Mouse (Mus musculus) kidney, postnatal 0 days (tissue): Measurements from ENCODE around the gene Sufu. TPM values are rescaled to one million over a fixed set of nuclear protein-coding genes. Genes with fewer than 3 reads are reported as not detected.

Experiments
- ATAC-seq: fragments of 200-750 bp; cut with Nextera tagmentation; replicated peaks from 2 replicates; pipeline ENCODE4 v1.8.0; 2017; ENCODE audit warnings: low read depth, moderate number of reproducible peaks, moderate TSS enrichment, moderate library complexity; ENCODE audit not compliant: low FRiP score
- DNase-seq: peaks from one replicate; pipeline ENCODE4 v3.0.0-alpha.2; 2016; ENCODE audit warnings: low spot score
- H3K27ac ChIP-seq: fragments of 300-500 bp; sonication (generic); 2 replicates; pipeline ENCODE4 v1.5.1; 2014; ENCODE audit warnings: mild to moderate bottlenecking
- H3K27me3 ChIP-seq: fragments of 300-500 bp; sonication (generic); 2 replicates; pipeline ENCODE4 v1.6.1; 2014; ENCODE audit warnings: low read length, mixed read lengths; ENCODE audit not compliant: insufficient read depth
- H3K36me3 ChIP-seq: fragments of 300-500 bp; sonication (generic); 2 replicates; pipeline ENCODE4 v1.6.1; 2014; ENCODE audit warnings: low read length, mixed read lengths; ENCODE audit not compliant: insufficient read depth
- H3K4me1 ChIP-seq: fragments of 300-500 bp; sonication (generic); replicated peaks from 2 replicates; pipeline ENCODE4 v1.6.1; 2014; ENCODE audit warnings: antibody characterized with exemption, low read length, mixed read lengths; ENCODE audit not compliant: insufficient read depth
- H3K4me2 ChIP-seq: fragments of 300-500 bp; sonication (generic); 2 replicates; pipeline ENCODE4 v1.6.1; 2014; ENCODE audit warnings: mild to moderate bottlenecking, low read length, moderate library complexity, mixed read lengths
- H3K4me3 ChIP-seq: fragments of 300-500 bp; sonication (generic); replicated peaks from 2 replicates; pipeline ENCODE4 v1.5.1; 2014; ENCODE audit warnings: low read depth, low read length
- H3K9ac ChIP-seq: fragments of 300-500 bp; sonication (generic); 2 replicates; pipeline ENCODE4 v1.6.1; 2014; ENCODE audit warnings: low read depth, low read length
- H3K9me3 ChIP-seq: fragments of 300-500 bp; sonication (generic); replicated peaks from 2 replicates; pipeline ENCODE4 v1.6.1; 2016; ENCODE audit warnings: low read length, inconsistent platforms, mixed read lengths
- CTCF ChIP-seq: IDR thresholded peaks from 2 replicates; pipeline ENCODE4 v1.5.1; 2016; ENCODE audit warnings: antibody characterized with exemption, low read depth, mild to moderate bottlenecking, moderate library complexity
- WGBS: fragments of 180-500 bp; shearing (Covaris S2); extraction: QIAGEN DNeasy Blood & Tissue Kit; methylation state at CpG from one replicate; pipeline ENCODE4 v1.1.7; 2014; 5-methylcytosine and 5-hydroxymethylcytosine counted together
- polyA plus RNA-seq: library from polyadenylated mRNA; unstranded; fragments of >200 nt; fragmentation: Nextera tagmentation; extraction: Ambion mirVana; gene quantifications from 2 replicates; pipeline ENCODE4 v1.2.1, GENCODE M21; 2015

Sufu gene
- polyA plus RNA-seq, 1 experiment from 2014 or later, result 30.6 TPM

DNA sequence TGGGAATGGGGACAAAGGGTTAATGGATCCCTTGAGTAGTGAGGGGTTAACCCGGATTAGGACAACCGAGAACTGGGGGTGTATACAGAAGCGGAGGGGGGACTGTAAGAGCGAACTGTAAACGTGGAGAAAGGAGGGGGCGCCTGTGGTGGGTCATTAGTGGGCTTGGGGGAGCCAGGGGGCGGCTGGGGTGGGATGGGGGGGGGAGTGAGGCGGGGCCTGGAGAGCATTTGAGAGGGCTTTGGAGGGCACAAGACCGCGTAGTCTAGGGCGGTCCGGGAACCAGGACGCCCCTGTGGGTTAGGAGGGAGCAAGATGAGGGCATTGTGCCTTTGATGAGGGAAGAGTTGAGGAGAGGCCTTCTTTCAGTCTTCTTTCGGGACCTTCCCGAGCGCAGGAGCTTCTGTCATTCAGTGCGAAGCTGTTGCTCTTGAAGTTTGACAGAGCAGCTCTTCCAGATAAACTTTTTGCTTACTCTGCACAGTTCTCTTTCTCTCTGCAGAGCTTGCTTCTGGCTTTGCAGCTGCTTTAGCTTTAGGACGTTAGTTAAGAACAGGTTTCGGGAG, 823 bp downstream of the Sufu start:
- Histone ChIP-seq H3K9me3 (no peaks in the 10 kb centered on the region), H3K36me3 (no peaks in the 10 kb centered on the region), H3K4me1 (peaks cover 42% of the 10 kb centered on the region), H3K27me3 (no peaks in the 10 kb centered on the region), H3K9ac (peak overlapping the region; percentile 76), H3K4me2 (peak overlapping the region; percentile 82), H3K27ac (peak overlapping the region; percentile 88), H3K4me3 (peak overlapping the region; percentile 72)
- ATAC-seq, result no peak
- DNase-seq, result peak; percentile 56
- WGBS, result 2% methylated on average over 19 of the region's 19 CpGs
- no peak for TF ChIP-seq CTCF

DNA sequence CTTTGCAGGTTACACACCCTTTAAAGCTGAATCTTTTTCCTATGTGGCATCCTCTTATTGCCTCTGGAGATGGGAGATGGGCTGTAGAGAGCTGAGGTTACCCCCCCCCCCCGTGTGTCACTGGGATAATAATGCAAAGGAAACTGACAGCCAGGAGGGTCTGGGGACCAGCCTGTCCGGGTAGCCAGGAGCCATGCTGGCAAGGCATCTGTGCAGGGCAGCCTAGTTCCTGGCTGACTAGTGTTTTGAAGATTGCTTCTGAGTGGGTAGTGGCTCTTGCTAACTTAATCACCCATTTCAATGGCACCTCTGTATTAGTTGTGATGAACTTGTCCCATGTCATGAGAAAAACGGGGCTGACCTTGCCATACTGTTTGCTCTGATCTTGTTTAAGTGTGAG, 1.7 kb downstream of the Sufu start:
- H3K4me2 ChIP-seq, result peak overlapping the region; percentile 82
- H3K36me3 ChIP-seq, result peaks cover 2% of the 10 kb centered on the region; the same call in 1 of the 2 replicates
- no peak for TF ChIP-seq CTCF
- DNase-seq (no peak), ATAC-seq (no peak)
- H3K9ac ChIP-seq, result peak overlapping the region; percentile 76; the same call in 1 of the 2 replicates
- H3K27me3 ChIP-seq, result no peaks in the 10 kb centered on the region
- 34% methylated on average over 3 of the region's 3 CpGs for WGBS
- H3K4me1 ChIP-seq, result peaks cover 42% of the 10 kb centered on the region
- no peak overlapping the region for H3K27ac ChIP-seq
- H3K4me3 ChIP-seq, result peak overlapping the region; percentile 72
- no peaks in the 10 kb centered on the region for H3K9me3 ChIP-seq

DNA sequence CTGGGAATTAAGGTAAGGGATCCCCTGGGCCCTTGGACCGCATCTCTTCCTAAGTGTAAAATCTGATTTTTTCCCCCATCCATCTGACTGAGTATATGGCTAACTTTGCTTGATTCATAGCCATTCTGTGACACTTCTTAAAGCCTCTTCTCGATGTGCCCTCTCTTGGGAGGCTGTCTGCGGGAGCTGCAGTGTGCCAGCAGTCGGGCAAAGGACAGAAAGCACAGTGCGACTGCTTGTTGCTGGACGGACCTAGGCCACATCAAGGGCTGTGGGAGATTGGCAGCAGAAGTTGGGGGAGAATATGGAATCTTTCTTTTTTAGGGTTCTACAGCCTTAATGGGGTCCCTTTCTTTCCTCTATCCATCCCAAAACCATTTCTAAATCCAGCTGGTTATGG, 2.7 kb downstream of the Sufu start:
- Histone ChIP-seq H3K4me1 (peaks cover 33% of the 10 kb centered on the region), H3K27me3 (no peaks in the 10 kb centered on the region), H3K9ac (0 out of 2 replicates have a peak overlapping the region, but pooled peaks have one; percentile 76), H3K9me3 (no peaks in the 10 kb centered on the region), H3K27ac (peak overlapping the region; percentile 19; the same call in 1 of the 2 replicates), H3K4me2 (peak overlapping the region; percentile 82; the same call in 1 of the 2 replicates), H3K36me3 (peaks cover 9% of the 10 kb centered on the region), H3K4me3 (no peak overlapping the region; the same call in 1 of the 2 replicates)
- WGBS, result 80% methylated on average over 6 of the region's 6 CpGs
- DNase-seq (no peak), ATAC-seq (no peak)
- no peak for TF ChIP-seq CTCF

DNA sequence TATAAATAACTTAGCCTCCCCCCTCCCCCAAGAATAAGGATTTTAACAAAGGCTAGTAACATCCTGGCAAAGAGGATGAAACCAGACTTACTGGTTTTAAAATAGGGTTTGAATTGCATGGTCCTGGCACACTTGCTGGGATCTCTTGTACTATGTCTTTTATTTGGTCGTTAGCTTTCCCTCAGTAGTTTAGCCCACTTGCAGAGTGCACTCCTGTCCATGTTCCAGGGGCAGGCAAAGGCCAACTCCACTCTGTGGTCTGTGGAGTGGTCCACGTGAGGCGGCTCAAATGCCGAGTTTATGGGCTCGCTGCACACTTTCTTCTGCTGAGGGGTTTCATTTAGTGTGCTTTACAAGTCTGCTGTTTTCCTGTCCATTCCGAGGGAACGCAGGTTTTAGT, 3.2 kb downstream of the Sufu start:
- 50% methylated on average over 7 of the region's 7 CpGs for WGBS
- Histone ChIP-seq H3K9ac (0 out of 2 replicates have a peak overlapping the region, but pooled peaks have one; percentile 32), H3K4me3 (no peak overlapping the region), H3K27me3 (no peaks in the 10 kb centered on the region), H3K4me1 (peaks cover 29% of the 10 kb centered on the region), H3K9me3 (no peaks in the 10 kb centered on the region), H3K4me2 (0 out of 2 replicates have a peak overlapping the region, but pooled peaks have one; percentile 82), H3K36me3 (peaks cover 9% of the 10 kb centered on the region), H3K27ac (no peak overlapping the region)
- TF ChIP-seq CTCF, result no peak
- DNase-seq (no peak), ATAC-seq (no peak)

DNA sequence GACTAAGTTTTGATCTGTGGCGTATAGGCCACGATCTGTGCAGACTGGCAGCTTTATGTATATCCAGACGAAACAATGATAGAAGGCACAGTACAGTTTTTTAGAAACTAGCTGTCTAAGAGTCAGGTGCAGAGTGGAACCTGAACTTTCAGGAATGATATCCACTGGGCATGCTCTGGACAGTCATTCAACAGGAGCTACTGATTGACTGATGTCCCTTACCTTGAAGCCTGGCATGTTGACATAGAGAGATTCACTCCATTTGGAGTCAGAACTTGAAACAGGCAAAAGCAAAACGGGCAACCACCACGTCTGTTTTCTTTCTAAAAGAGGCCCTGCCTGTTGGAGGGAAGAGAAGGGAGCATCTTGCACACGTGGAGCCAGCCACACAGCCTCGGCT, 3.9 kb downstream of the Sufu start:
- Histone ChIP-seq H3K9me3 (no peaks in the 10 kb centered on the region), H3K27ac (no peak overlapping the region), H3K4me2 (no peak overlapping the region), H3K9ac (no peak overlapping the region), H3K4me1 (peaks cover 29% of the 10 kb centered on the region), H3K27me3 (no peaks in the 10 kb centered on the region), H3K36me3 (peaks cover 11% of the 10 kb centered on the region), H3K4me3 (no peak overlapping the region)
- WGBS, result 77% methylated on average over 7 of the region's 7 CpGs
- no peak for ATAC-seq
- DNase-seq, result no peak
- TF ChIP-seq CTCF, result no peak

DNA sequence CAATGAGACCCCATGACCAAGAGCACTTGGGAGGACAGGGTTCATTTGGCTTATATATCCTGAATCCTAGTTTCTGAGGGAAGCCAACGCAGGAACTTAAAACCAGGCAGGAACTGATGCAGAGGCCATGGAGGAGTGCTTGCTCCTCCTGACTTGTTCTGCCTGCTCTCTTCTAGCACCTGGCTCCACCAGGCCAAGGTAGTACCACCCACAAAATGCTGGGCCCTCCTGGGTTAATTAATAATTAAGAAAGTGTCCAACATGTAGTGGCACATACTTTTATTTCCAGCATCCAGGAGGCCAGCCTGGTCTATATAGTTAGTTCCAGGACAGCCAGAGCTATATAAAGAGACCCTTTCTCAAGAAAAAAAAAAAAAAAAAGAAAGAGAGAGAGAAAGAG, 7.3 kb downstream of the Sufu start:
- Histone ChIP-seq H3K36me3 (peaks cover 11% of the 10 kb centered on the region), H3K27me3 (no peaks in the 10 kb centered on the region), H3K4me3 (no peak overlapping the region), H3K27ac (peak overlapping the region; percentile 38; the same call in 1 of the 2 replicates), H3K9ac (no peak overlapping the region), H3K4me1 (peaks cover 29% of the 10 kb centered on the region), H3K9me3 (no peaks in the 10 kb centered on the region), H3K4me2 (no peak overlapping the region)
- TF ChIP-seq CTCF, result no peak
- ATAC-seq (no peak), DNase-seq (no peak)
- 62% methylated on average over 1 of the region's 1 CpGs for WGBS
